Mouse (Mus musculus): ENCODE measurements around the gene Fam173a. TPM values are rescaled to one million over a fixed set of nuclear protein-coding genes. Genes with fewer than 3 reads are reported as not detected.
"Not testable (repeated sequence)": the region's sequence is repeated elsewhere in the genome, so short reads cannot be mapped to it uniquely, and the experiment has no call there.

Fam173a gene
- total and polyA plus RNA-seq, 3 experiments, result 20.5 to 50.5 (median 24.1) TPM

GRCm38 (mm10) chr17:25748238-25748637 lies 44.5 kb downstream of the Fam173a start:
- Histone ChIP-seq H3K9me3 (replicated peaks) (no peaks in the 10 kb centered on the region), H3K4me1 (ENCODE audit: insufficient read depth, low read depth, low read length) (no peaks in the 10 kb centered on the region), H3K27me3 (ENCODE audit: insufficient read depth, low read length) (peaks cover 37% of the 10 kb centered on the region), H3K4me3 (ENCODE audit: low read depth, low read length) (no peak overlapping the region), H3K36me3 (replicated peaks) (no peaks in the 10 kb centered on the region)
- TF ChIP-seq GATA2 (IDR thresholded peaks at IDR 0.05; ENCODE audit: borderline replicate concordance, low read depth, low read length) (no peak), TAL1 (conservative IDR thresholded peaks at IDR 0.05; ENCODE audit: low read depth, low read length) (no peak), POLR2AphosphoS5 (IDR thresholded peaks at IDR 0.05; ENCODE audit: insufficient replicate concordance, low read depth, low read length) (no peak), GATA1 (IDR thresholded peaks at IDR 0.05; ENCODE audit: borderline replicate concordance, low read length) (no peak), CTCF (IDR thresholded peaks at IDR 0.05; ENCODE audit: low read depth, low read length) (no peak)
- DNase-seq (ENCODE audit: low spot score), result no peak
- ATAC-seq (ENCODE audit: extremely low read depth, insufficient number of reproducible peaks, low FRiP score, poor library complexity, severe bottlenecking), result no peak

GRCm38 (mm10) chr17:25744311-25744710 lies 48.4 kb downstream of the Fam173a start:
- Histone ChIP-seq H3K36me3 (replicated peaks) (no peaks in the 10 kb centered on the region), H3K9me3 (replicated peaks) (no peaks in the 10 kb centered on the region), H3K27me3 (ENCODE audit: insufficient read depth, low read length) (peaks cover 30% of the 10 kb centered on the region), H3K4me3 (ENCODE audit: low read depth, low read length) (no peak overlapping the region), H3K4me1 (ENCODE audit: insufficient read depth, low read depth, low read length) (no peaks in the 10 kb centered on the region)
- ATAC-seq (ENCODE audit: extremely low read depth, insufficient number of reproducible peaks, low FRiP score, poor library complexity, severe bottlenecking), result no peak
- no peak for DNase-seq (ENCODE audit: low spot score)
- TF ChIP-seq CTCF (IDR thresholded peaks at IDR 0.05; ENCODE audit: low read depth, low read length), result no peak
- no peak for TF ChIP-seq GATA1 (IDR thresholded peaks at IDR 0.05; ENCODE audit: borderline replicate concordance, low read length)
- no peak for TF ChIP-seq GATA2 (IDR thresholded peaks at IDR 0.05; ENCODE audit: borderline replicate concordance, low read depth, low read length)
- TF ChIP-seq POLR2AphosphoS5 (IDR thresholded peaks at IDR 0.05; ENCODE audit: insufficient replicate concordance, low read depth, low read length), result no peak
- no peak for TF ChIP-seq TAL1 (conservative IDR thresholded peaks at IDR 0.05; ENCODE audit: low read depth, low read length)

- no peak for TF ChIP-seq CTCF (IDR thresholded peaks at IDR 0.05; ENCODE audit: low read depth, low read length)
- ATAC-seq (ENCODE audit: extremely low read depth, insufficient number of reproducible peaks, low FRiP score, poor library complexity, severe bottlenecking), result no peak
- H3K27me3 ChIP-seq (ENCODE audit: insufficient read depth, low read length), result peaks cover 33% of the 10 kb centered on the region
Measured at GRCm38 (mm10) chr17:25743831-25744230, 48.9 kb downstream of the Fam173a start.

GRCm38 (mm10) chr17:25741471-25741870 lies 51.2 kb downstream of the Fam173a start:
- H3K9me3 ChIP-seq (replicated peaks); H3K4me1 ChIP-seq (ENCODE audit: insufficient read depth, low read depth, low read length); H3K36me3 ChIP-seq (replicated peaks); ATAC-seq (ENCODE audit: extremely low read depth, insufficient number of reproducible peaks, low FRiP score, poor library complexity, severe bottlenecking); H3K4me3 ChIP-seq (ENCODE audit: low read depth, low read length); DNase-seq (ENCODE audit: low spot score): not testable (repeated sequence)
- peaks cover 39% of the 10 kb centered on the region for H3K27me3 ChIP-seq (ENCODE audit: insufficient read depth, low read length)

More at GRCm38 (mm10) chr17:25743831-25744230, 48.9 kb downstream of the Fam173a start:
- no peak for DNase-seq (ENCODE audit: low spot score)
- no peaks in the 10 kb centered on the region for H3K9me3 ChIP-seq (replicated peaks)
- no peak overlapping the region for H3K4me3 ChIP-seq (ENCODE audit: low read depth, low read length)
- no peaks in the 10 kb centered on the region for H3K36me3 ChIP-seq (replicated peaks)
- no peaks in the 10 kb centered on the region for H3K4me1 ChIP-seq (ENCODE audit: insufficient read depth, low read depth, low read length)

Other genes with a start within 250 kb of the Fam173a start
Only the 20 nearest of the 28 such genes appear.
- not detected in 2 replicates for gene Gng13, start 75.7 kb downstream of the Fam173a start, total RNA-seq (2014; fragmentation: Nextera tagmentation)
- 0.16 TPM in 1 of 2 replicates, not detected in the other for gene Gng13, start 75.7 kb downstream of the Fam173a start, total RNA-seq (2017)
- gene Gng13, start 75.7 kb downstream of the Fam173a start, polyA plus RNA-seq (2012), result not detected in 2 replicates
- 7.3 and 17.7 TPM in 2 replicates for gene Chtf18, start 65.5 kb downstream of the Fam173a start, total RNA-seq (2014; fragmentation: Nextera tagmentation)
- gene Chtf18, start 65.5 kb downstream of the Fam173a start, total RNA-seq (2017), result 24.4 and 26.2 TPM in 2 replicates
- 80.9 and 89.1 TPM in 2 replicates for gene Chtf18, start 65.5 kb downstream of the Fam173a start, polyA plus RNA-seq (2012)
- 7.5 and 7.8 TPM in 2 replicates for gene Rpusd1, start 65.2 kb downstream of the Fam173a start, total RNA-seq (2014; fragmentation: Nextera tagmentation)
- 3.6 and 4.2 TPM in 2 replicates for gene Rpusd1, start 65.2 kb downstream of the Fam173a start, total RNA-seq (2017)
- gene Rpusd1, start 65.2 kb downstream of the Fam173a start, polyA plus RNA-seq (2012), result 28.2 and 30.1 TPM in 2 replicates
- gene Mslnl, start 56.9 kb downstream of the Fam173a start, total RNA-seq (2014; fragmentation: Nextera tagmentation), result not detected in 2 replicates
- not detected in 2 replicates for gene Mslnl, start 56.9 kb downstream of the Fam173a start, total RNA-seq (2017)
- not detected in 2 replicates for gene Mslnl, start 56.9 kb downstream of the Fam173a start, polyA plus RNA-seq (2012)
- gene Msln, start 38.5 kb downstream of the Fam173a start, total RNA-seq (2014; fragmentation: Nextera tagmentation), result not detected in 2 replicates
- 0.55 TPM in 1 of 2 replicates, not detected in the other for gene Msln, start 38.5 kb downstream of the Fam173a start, total RNA-seq (2017)
- not detected in 2 replicates for gene Msln, start 38.5 kb downstream of the Fam173a start, polyA plus RNA-seq (2012)
- 11.7 and 22.3 TPM in 2 replicates for gene Narfl, start 19.1 kb downstream of the Fam173a start, total RNA-seq (2014; fragmentation: Nextera tagmentation)
- gene Narfl, start 19.1 kb downstream of the Fam173a start, total RNA-seq (2017), result 28.4 and 29.2 TPM in 2 replicates
- 17.6 and 18.8 TPM in 2 replicates for gene Narfl, start 19.1 kb downstream of the Fam173a start, polyA plus RNA-seq (2012)
- 7.0 and 11.7 TPM in 2 replicates for gene Haghl, start 7.2 kb downstream of the Fam173a start, total RNA-seq (2014; fragmentation: Nextera tagmentation)
- 15.5 and 17.1 TPM in 2 replicates for gene Haghl, start 7.2 kb downstream of the Fam173a start, total RNA-seq (2017)
- gene Haghl, start 7.2 kb downstream of the Fam173a start, polyA plus RNA-seq (2012), result 15.4 and 17.1 TPM in 2 replicates
- not detected in 2 replicates for gene Ccdc78, start 6.3 kb downstream of the Fam173a start, total RNA-seq (2014; fragmentation: Nextera tagmentation)
- 0.06 and 0.22 TPM in 2 replicates for gene Ccdc78, start 6.3 kb downstream of the Fam173a start, total RNA-seq (2017)
- gene Ccdc78, start 6.3 kb downstream of the Fam173a start, polyA plus RNA-seq (2012), result 0.05 TPM in 1 of 2 replicates, not detected in the other
- gene AC134908.4, start 2.8 kb upstream of the Fam173a start, total RNA-seq (2014; fragmentation: Nextera tagmentation), result not detected in 2 replicates
- gene AC134908.4, start 2.8 kb upstream of the Fam173a start, total RNA-seq (2017), result not detected in 2 replicates
- not detected in 2 replicates for gene AC134908.4, start 2.8 kb upstream of the Fam173a start, polyA plus RNA-seq (2012)
- 15.3 and 19.7 TPM in 2 replicates for gene Metrn, start 4.2 kb upstream of the Fam173a start, total RNA-seq (2014; fragmentation: Nextera tagmentation)
- 22.3 and 36.9 TPM in 2 replicates for gene Metrn, start 4.2 kb upstream of the Fam173a start, total RNA-seq (2017)
- 129 and 172 TPM in 2 replicates for gene Metrn, start 4.2 kb upstream of the Fam173a start, polyA plus RNA-seq (2012)
- gene Fbxl16, start 16.2 kb upstream of the Fam173a start, total RNA-seq (2014; fragmentation: Nextera tagmentation), result not detected in 2 replicates
- 0.05 TPM in 1 of 2 replicates, not detected in the other for gene Fbxl16, start 16.2 kb upstream of the Fam173a start, total RNA-seq (2017)
- gene Fbxl16, start 16.2 kb upstream of the Fam173a start, polyA plus RNA-seq (2012), result 0.01 and 0.03 TPM in 2 replicates
- 13.8 and 13.9 TPM in 2 replicates for gene Wdr24, start 30.7 kb upstream of the Fam173a start, total RNA-seq (2014; fragmentation: Nextera tagmentation)
- gene Wdr24, start 30.7 kb upstream of the Fam173a start, total RNA-seq (2017), result 23.5 and 25.8 TPM in 2 replicates
- gene Wdr24, start 30.7 kb upstream of the Fam173a start, polyA plus RNA-seq (2012), result 4.8 and 8.6 TPM in 2 replicates
- 0.90 and 1.9 TPM in 2 replicates for gene Jmjd8, start 36.0 kb upstream of the Fam173a start, total RNA-seq (2014; fragmentation: Nextera tagmentation)
- 1.9 and 2.0 TPM in 2 replicates for gene Jmjd8, start 36.0 kb upstream of the Fam173a start, total RNA-seq (2017)
- 0.08 and 0.11 TPM in 2 replicates for gene Jmjd8, start 36.0 kb upstream of the Fam173a start, polyA plus RNA-seq (2012)
- gene Stub1, start 40.5 kb upstream of the Fam173a start, total RNA-seq (2014; fragmentation: Nextera tagmentation), result 29.1 and 30.1 TPM in 2 replicates
- gene Stub1, start 40.5 kb upstream of the Fam173a start, total RNA-seq (2017), result 90.8 and 97.3 TPM in 2 replicates
- gene Stub1, start 40.5 kb upstream of the Fam173a start, polyA plus RNA-seq (2012), result 70.9 and 81.7 TPM in 2 replicates
- 4.8 and 5.5 TPM in 2 replicates for gene Rhbdl1, start 44.4 kb upstream of the Fam173a start, total RNA-seq (2014; fragmentation: Nextera tagmentation)
- gene Rhbdl1, start 44.4 kb upstream of the Fam173a start, total RNA-seq (2017), result 0.87 and 1.4 TPM in 2 replicates
- 2.7 and 3.1 TPM in 2 replicates for gene Rhbdl1, start 44.4 kb upstream of the Fam173a start, polyA plus RNA-seq (2012)
- gene Gm20683, start 48.9 kb upstream of the Fam173a start, total RNA-seq (2014; fragmentation: Nextera tagmentation), result 1.1 and 2.9 TPM in 2 replicates
- 3.0 and 3.1 TPM in 2 replicates for gene Gm20683, start 48.9 kb upstream of the Fam173a start, total RNA-seq (2017)
- 9.7 and 12.4 TPM in 2 replicates for gene Gm20683, start 48.9 kb upstream of the Fam173a start, polyA plus RNA-seq (2012)
- gene Rhot2, start 52.0 kb upstream of the Fam173a start, total RNA-seq (2014; fragmentation: Nextera tagmentation), result 31.2 and 41.2 TPM in 2 replicates
- 17.7 and 20.0 TPM in 2 replicates for gene Rhot2, start 52.0 kb upstream of the Fam173a start, total RNA-seq (2017)
- 142 and 151 TPM in 2 replicates for gene Rhot2, start 52.0 kb upstream of the Fam173a start, polyA plus RNA-seq (2012)
- gene Wdr90, start 68.6 kb upstream of the Fam173a start, total RNA-seq (2014; fragmentation: Nextera tagmentation), result 14.6 and 42.2 TPM in 2 replicates
- 11.8 and 14.2 TPM in 2 replicates for gene Wdr90, start 68.6 kb upstream of the Fam173a start, total RNA-seq (2017)
- 9.0 and 17.0 TPM in 2 replicates for gene Wdr90, start 68.6 kb upstream of the Fam173a start, polyA plus RNA-seq (2012)
- gene Mcrip2, start 75.9 kb upstream of the Fam173a start, total RNA-seq (2014; fragmentation: Nextera tagmentation), result 8.2 and 8.7 TPM in 2 replicates
- 4.4 and 9.4 TPM in 2 replicates for gene Mcrip2, start 75.9 kb upstream of the Fam173a start, total RNA-seq (2017)
- gene Mcrip2, start 75.9 kb upstream of the Fam173a start, polyA plus RNA-seq (2012), result 77.6 and 103 TPM in 2 replicates
- gene Mettl26, start 82.2 kb upstream of the Fam173a start, total RNA-seq (2014; fragmentation: Nextera tagmentation), result 13.9 and 19.0 TPM in 2 replicates
- 12.4 and 16.7 TPM in 2 replicates for gene Mettl26, start 82.2 kb upstream of the Fam173a start, total RNA-seq (2017)
- gene Mettl26, start 82.2 kb upstream of the Fam173a start, polyA plus RNA-seq (2012), result 30.2 and 34.4 TPM in 2 replicates

All from G1E (cell line).